Mouse (Mus musculus) MN1 (cell line): Measurements from ENCODE around the gene Gm28041.
"Not testable (repeated sequence)": the region's sequence is repeated elsewhere in the genome, so short reads cannot be mapped to it uniquely, and the experiment has no call there.

Experiments used
- DNase-seq: peaks from one replicate; pipeline ENCODE4 v3.0.0-alpha.2; 2016; ENCODE audit warnings: low spot score

Gene Gm28041

GRCm38 (mm10) chr13:67375050-67375911, at the start of gene Gm28041, which contains the start of gene Zfp456:
TSS of gene Gm28041 (minus strand) at chr13:67375733.
TSS of gene Zfp456 (minus strand) at chr13:67375810.
- DNase-seq, result not testable (repeated sequence)

GRCm38 (mm10) chr13:67422532-67422931, 47.0 kb upstream of the Gm28041 start:
- DNase-seq, result not testable (repeated sequence)

- peak; percentile 13 for DNase-seq
Observed at GRCm38 (mm10) chr13:67421207-67421857, 45.8 kb upstream of the Gm28041 start, which contains the start of gene Zfp459. TSS of gene Zfp459 (minus strand) at chr13:67421418.

- DNase-seq, result no peak
Observed at GRCm38 (mm10) chr13:67420558-67421206, 45.1 kb upstream of the Gm28041 start.

- DNase-seq, result no peak
Observed at GRCm38 (mm10) chr13:67416811-67417210, 41.3 kb upstream of the Gm28041 start.

- DNase-seq, result no peak
Observed at GRCm38 (mm10) chr13:67415759-67416158, 40.2 kb upstream of the Gm28041 start.

GRCm38 (mm10) chr13:67413634-67414033, 38.1 kb upstream of the Gm28041 start:
- DNase-seq, result not testable (repeated sequence)

GRCm38 (mm10) chr13:67399183-67399903, 23.8 kb upstream of the Gm28041 start, which contains the start of gene Zfp429:
TSS of gene Zfp429 (minus strand) at chr13:67399819.
- DNase-seq, result not testable (repeated sequence)

- not testable (repeated sequence) for DNase-seq
Observed at GRCm38 (mm10) chr13:67376255-67376654, 722 bp upstream of the Gm28041 start.

GRCm38 (mm10) chr13:67360131-67360744, 15.3 kb downstream of the Gm28041 start, which contains the start of the genes Gm28044 and Zfp953:
TSS of gene Gm28044 (minus strand) at chr13:67360536.
TSS of gene Zfp953 (minus strand) at chr13:67360605.
- peak; percentile 87 for DNase-seq

GRCm38 (mm10) chr13:67351854-67352253, 23.7 kb downstream of the Gm28041 start:
- DNase-seq, result no peak

GRCm38 (mm10) chr13:67343422-67343821, 32.1 kb downstream of the Gm28041 start:
- DNase-seq, result no peak

GRCm38 (mm10) chr13:67332877-67333276, 42.7 kb downstream of the Gm28041 start:
- no peak for DNase-seq

- peak; percentile 49 for DNase-seq
Observed at GRCm38 (mm10) chr13:67332019-67332724, 43.4 kb downstream of the Gm28041 start, which contains the start of gene Zfp595. TSS of gene Zfp595 (minus strand) at chr13:67332570.

- DNase-seq, result peak; percentile 23
Observed at GRCm38 (mm10) chr13:67306718-67307117, 68.8 kb downstream of the Gm28041 start.

- DNase-seq, result peak; percentile 93
Observed at GRCm38 (mm10) chr13:67305822-67306672, 69.5 kb downstream of the Gm28041 start, which contains the start of gene Zfp457. TSS of gene Zfp457 (minus strand) at chr13:67306485.
